Mouse (Mus musculus): ENCODE results near the gene Brsk1.

DNA sequence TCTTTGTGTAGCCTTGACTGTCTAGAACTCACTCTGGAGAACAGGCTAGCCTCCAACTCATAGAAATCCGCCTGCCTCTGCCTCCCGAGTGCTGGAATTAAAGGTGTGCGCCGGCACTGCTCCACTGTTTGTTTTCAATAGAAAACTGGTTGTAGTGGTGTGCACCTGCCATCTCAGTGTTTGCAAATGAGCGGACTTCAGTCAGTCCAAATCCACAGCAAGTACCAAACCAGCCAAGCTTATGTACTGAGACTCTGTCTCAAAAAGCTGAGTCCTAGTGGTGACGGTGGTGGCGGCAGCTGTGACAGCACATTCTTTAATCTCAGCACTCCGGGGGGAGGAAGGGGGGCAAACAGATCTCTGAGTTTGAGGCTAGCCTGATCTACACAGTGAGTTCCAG is 21.9 kb upstream of the Brsk1 start:
- no peak for TF ChIP-seq GATA1 (IDR thresholded peaks at IDR 0.05; ENCODE audit: low read length)
- TF ChIP-seq TAL1 (IDR thresholded peaks at IDR 0.05; ENCODE audit: low read length): no peak

Data from erythroblast, embryonic 14.5 days (primary cell).